Mouse (Mus musculus) hindbrain, embryonic 10.5 days (tissue): ENCODE measurements around the gene Ambra1. TPM values are rescaled to one million over a fixed set of nuclear protein-coding genes. Genes with fewer than 3 reads are reported as not detected.

Experiments used
- DNase-seq: peaks from one replicate; pipeline ENCODE4 v3.0.0-alpha.2; 2017; ENCODE audit warnings: low spot score
- H3K27ac ChIP-seq: fragments of 300-500 bp; sonication (generic); 2 replicates; pipeline ENCODE4 v1.5.1; 2016; ENCODE audit warnings: mild to moderate bottlenecking, moderate library complexity
- H3K27me3 ChIP-seq: fragments of 300-500 bp; sonication (generic); 2 replicates; pipeline ENCODE4 v1.6.1; 2016; ENCODE audit warnings: mild to moderate bottlenecking; ENCODE audit not compliant: poor library complexity, insufficient read depth, severe bottlenecking
- H3K36me3 ChIP-seq: fragments of 300-500 bp; sonication (generic); 2 replicates; pipeline ENCODE4 v1.6.1; 2016; ENCODE audit warnings: mild to moderate bottlenecking, moderate library complexity
- H3K4me1 ChIP-seq: fragments of 300-500 bp; sonication (generic); replicated peaks from 2 replicates; pipeline ENCODE4 v1.6.1; 2016; ENCODE audit warnings: mild to moderate bottlenecking
- H3K4me3 ChIP-seq: fragments of 300-500 bp; sonication (generic); 2 replicates; pipeline ENCODE4 v1.5.1; 2016; ENCODE audit warnings: mild to moderate bottlenecking, moderate library complexity
- H3K9me3 ChIP-seq: fragments of 300-500 bp; sonication (generic); 2 replicates; pipeline ENCODE4 v1.6.1; 2016; ENCODE audit warnings: mild to moderate bottlenecking, moderate library complexity
- WGBS: fragments of 180-500 bp; shearing (Covaris S2); methylation state at CpG from one replicate; pipeline ENCODE4 v1.1.7; 2016; 5-methylcytosine and 5-hydroxymethylcytosine counted together
- polyA plus RNA-seq: library from polyadenylated mRNA; unstranded; fragments of >200 nt; fragmentation: Nextera tagmentation; extraction: Ambion mirVana; gene quantifications from 2 replicates; pipeline ENCODE4 v1.2.1, GENCODE M21; 2016

Ambra1 gene
- polyA plus RNA-seq, 1 experiment from 2014 or later: 25.7 TPM

GRCm38 (mm10) chr2:91771921-91772705 is 42.2 kb downstream of the Ambra1 start:
- Histone ChIP-seq H3K4me1 (no peaks in the 10 kb centered on the region), H3K27me3 (no peaks in the 10 kb centered on the region), H3K36me3 (peaks cover 63% of the 10 kb centered on the region), H3K27ac (no peak overlapping the region), H3K4me3 (no peak overlapping the region), H3K9me3 (no peaks in the 10 kb centered on the region)
- no peak for DNase-seq
- 95% methylated on average over 17 of the region's 17 CpGs for WGBS

DNA sequence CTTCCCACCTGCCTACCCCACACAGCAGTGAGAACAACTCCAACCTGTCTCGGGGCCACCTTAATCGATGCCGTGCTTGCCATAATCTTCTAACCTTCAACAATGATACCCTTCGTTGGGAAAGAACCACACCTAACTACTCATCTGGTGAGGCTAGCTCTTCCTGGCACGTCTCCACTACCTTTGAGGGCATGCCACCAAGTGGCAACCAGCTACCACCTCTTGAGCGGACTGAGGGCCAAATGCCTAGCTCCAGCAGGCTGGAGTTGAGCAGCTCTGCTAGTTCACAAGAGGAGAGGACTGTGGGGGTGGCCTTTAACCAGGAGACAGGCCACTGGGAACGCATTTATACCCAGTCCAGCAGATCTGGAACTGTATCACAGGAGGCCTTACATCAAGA is 43.4 kb downstream of the Ambra1 start:
- 93% methylated on average over 7 of the region's 7 CpGs for WGBS
- no peak overlapping the region for H3K27ac ChIP-seq
- no peak overlapping the region for H3K4me3 ChIP-seq
- H3K27me3 ChIP-seq: no peaks in the 10 kb centered on the region
- H3K4me1 ChIP-seq: no peaks in the 10 kb centered on the region
- no peak for DNase-seq
- H3K9me3 ChIP-seq: no peaks in the 10 kb centered on the region
- peaks cover 54% of the 10 kb centered on the region for H3K36me3 ChIP-seq

DNA sequence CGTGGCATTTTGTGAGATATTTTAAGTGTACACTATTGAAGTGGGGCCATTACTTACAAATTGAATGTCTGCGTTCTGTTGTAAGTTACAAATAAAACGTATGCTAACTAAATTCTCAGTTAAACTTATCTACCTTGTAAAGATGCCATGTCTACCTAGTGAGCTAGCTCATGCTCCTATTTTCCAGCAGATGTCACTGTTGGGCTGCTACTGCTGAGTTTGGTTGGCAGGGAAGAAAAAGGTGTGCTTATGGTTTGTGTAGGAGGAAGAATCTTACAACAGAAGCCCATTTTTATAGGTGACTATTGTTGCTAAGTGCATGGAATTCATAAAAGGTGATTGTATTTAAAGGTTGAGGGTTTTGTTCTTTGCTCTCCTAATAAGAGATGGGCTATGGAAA is 49.2 kb downstream of the Ambra1 start:
- Histone ChIP-seq H3K9me3 (no peaks in the 10 kb centered on the region), H3K27me3 (no peaks in the 10 kb centered on the region), H3K4me1 (no peaks in the 10 kb centered on the region), H3K27ac (no peak overlapping the region), H3K4me3 (no peak overlapping the region), H3K36me3 (peaks cover 4% of the 10 kb centered on the region; the same call in 1 of the 2 replicates)
- DNase-seq: no peak
- WGBS: 66% methylated on average over 3 of the region's 3 CpGs

DNA sequence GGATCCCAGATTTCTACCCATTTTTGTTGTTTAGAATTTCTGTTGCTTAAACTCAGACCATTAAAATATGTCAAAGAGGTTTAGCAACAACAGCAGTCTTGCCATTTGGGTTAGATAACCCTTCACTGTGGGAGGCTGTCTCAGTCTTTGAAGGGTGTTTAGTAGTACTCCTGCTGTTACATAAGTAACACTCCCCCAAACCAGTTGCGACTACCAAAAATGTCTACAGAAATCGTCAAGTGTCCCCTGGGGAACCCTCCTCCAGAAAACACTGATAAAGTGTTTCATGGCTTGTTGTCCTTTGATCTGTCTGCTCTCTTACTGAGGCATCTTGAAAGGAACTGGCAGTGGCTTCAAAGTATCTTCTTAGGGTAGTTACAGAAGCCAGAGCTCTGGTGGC is 61.7 kb downstream of the Ambra1 start:
- Histone ChIP-seq H3K4me1 (no peaks in the 10 kb centered on the region), H3K36me3 (0 out of 2 replicates have a peak, but pooled peaks cover 3% of the 10 kb centered on the region), H3K27ac (no peak overlapping the region), H3K9me3 (no peaks in the 10 kb centered on the region), H3K27me3 (no peaks in the 10 kb centered on the region), H3K4me3 (no peak overlapping the region)
- 40% methylated on average over 2 of the region's 2 CpGs for WGBS
- DNase-seq: no peak

DNA sequence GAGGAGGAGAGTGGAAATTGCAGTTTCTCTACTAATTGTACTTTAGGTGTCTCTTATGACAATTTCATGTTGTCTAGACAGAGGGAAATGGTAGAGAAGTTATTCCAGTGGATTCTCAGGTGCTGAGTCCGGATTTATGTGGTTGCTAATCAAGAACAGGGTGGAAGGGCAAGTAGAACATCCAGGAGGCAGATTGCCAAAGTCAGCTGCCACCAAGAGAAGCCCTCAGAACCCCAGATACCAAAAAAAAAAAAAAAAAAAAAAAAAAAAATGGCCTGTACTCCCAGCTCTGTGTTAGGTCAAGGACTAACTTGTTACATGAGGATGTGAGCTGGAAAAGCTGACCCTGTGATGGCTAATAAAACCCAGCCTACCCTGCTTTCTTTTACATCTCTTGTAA is 62.4 kb downstream of the Ambra1 start:
- H3K27me3 ChIP-seq: no peaks in the 10 kb centered on the region
- no peak overlapping the region for H3K4me3 ChIP-seq
- no peak for DNase-seq
- no peak overlapping the region for H3K27ac ChIP-seq
- H3K4me1 ChIP-seq: no peaks in the 10 kb centered on the region
- H3K36me3 ChIP-seq: no peaks in the 10 kb centered on the region
- 86% methylated on average over 1 of the region's 1 CpGs for WGBS
- H3K9me3 ChIP-seq: no peaks in the 10 kb centered on the region

GRCm38 (mm10) chr2:91794466-91794865 is 64.5 kb downstream of the Ambra1 start:
- Histone ChIP-seq H3K27me3 (no peaks in the 10 kb centered on the region), H3K9me3 (no peaks in the 10 kb centered on the region), H3K4me3 (no peak overlapping the region), H3K36me3 (no peaks in the 10 kb centered on the region), H3K27ac (no peak overlapping the region), H3K4me1 (no peaks in the 10 kb centered on the region)
- no peak for DNase-seq
- 81% methylated on average over 2 of the region's 2 CpGs for WGBS

- H3K36me3 ChIP-seq: no peaks in the 10 kb centered on the region
- no peak overlapping the region for H3K4me3 ChIP-seq
- WGBS: 93% methylated on average over 3 of the region's 3 CpGs
- H3K4me1 ChIP-seq: no peaks in the 10 kb centered on the region
- no peaks in the 10 kb centered on the region for H3K27me3 ChIP-seq
- no peak for DNase-seq
- H3K9me3 ChIP-seq: no peaks in the 10 kb centered on the region
- no peak overlapping the region for H3K27ac ChIP-seq
These were observed 65.2 kb downstream of the Ambra1 start for GRCm38 (mm10) chr2:91795091-91795490.

DNA sequence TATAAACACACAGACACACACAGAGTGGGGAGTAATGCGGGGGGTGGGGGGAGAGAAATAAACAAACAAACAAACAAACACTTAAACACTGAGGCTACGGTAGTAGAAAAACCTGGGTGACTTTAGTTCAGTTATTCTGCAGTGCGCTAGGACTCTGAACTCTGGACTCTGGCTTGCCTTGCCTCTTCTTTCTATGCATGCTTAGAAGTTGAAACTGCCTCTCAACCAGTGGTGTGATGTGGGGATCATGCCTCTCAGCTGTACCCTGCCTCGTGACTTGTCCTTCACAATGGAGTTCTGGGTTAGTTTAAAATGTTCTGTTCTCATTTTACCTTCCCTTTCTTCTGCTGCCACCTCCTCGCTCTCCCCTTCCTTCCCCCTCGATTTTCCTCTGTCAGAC is 81.5 kb downstream of the Ambra1 start:
- H3K4me3 ChIP-seq: no peak overlapping the region
- no peak for DNase-seq
- no peaks in the 10 kb centered on the region for H3K9me3 ChIP-seq
- WGBS: 91% methylated on average over 6 of the region's 6 CpGs
- H3K27me3 ChIP-seq: no peaks in the 10 kb centered on the region
- H3K4me1 ChIP-seq: no peaks in the 10 kb centered on the region
- no peak overlapping the region for H3K27ac ChIP-seq
- H3K36me3 ChIP-seq: peaks cover 29% of the 10 kb centered on the region

DNA sequence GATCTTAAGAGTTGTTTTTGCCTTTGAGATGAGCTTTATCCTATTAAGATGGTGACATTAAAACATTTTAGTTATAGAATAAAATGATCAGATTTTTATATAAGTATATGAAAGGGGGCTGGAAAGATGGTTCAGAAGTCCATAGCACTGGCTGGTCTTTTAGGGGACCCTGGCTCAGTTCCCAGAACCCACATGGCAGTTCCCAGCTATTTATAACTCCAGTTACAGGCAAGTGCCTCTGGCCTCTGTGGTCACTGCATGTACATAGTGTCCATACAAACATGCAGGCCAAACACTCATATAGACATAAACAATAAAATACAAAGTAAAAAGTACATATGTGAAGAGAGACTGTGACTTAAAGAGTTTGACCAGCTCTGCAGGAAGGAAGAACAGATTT is 86.8 kb downstream of the Ambra1 start:
- no peaks in the 10 kb centered on the region for H3K9me3 ChIP-seq
- H3K36me3 ChIP-seq: peaks cover 8% of the 10 kb centered on the region
- no peak for DNase-seq
- no peak overlapping the region for H3K27ac ChIP-seq
- H3K4me1 ChIP-seq: no peaks in the 10 kb centered on the region
- H3K4me3 ChIP-seq: no peak overlapping the region
- H3K27me3 ChIP-seq: no peaks in the 10 kb centered on the region

DNA sequence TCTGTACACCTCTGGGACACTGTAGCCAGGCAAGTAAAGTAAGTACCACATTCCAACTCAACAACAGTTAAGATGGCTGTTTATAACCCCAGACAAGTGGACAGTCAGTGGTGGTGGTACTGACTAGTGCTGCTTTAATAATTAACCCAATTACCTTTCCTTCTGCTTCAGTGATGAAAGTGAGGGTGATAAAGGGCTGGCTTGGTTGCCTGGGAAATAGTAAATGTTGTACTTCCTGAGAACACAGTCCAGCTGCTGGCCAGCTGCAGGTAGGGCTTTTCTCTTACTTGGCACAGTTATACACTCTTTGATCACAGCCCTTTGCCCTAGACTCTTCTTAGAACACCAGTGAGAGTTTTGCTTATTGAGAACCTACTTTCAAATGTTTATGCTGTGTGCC is 102.3 kb downstream of the Ambra1 start:
- no peak for DNase-seq
- H3K4me3 ChIP-seq: no peak overlapping the region
- 0 out of 2 replicates have a peak, but pooled peaks cover 3% of the 10 kb centered on the region for H3K36me3 ChIP-seq
- H3K27ac ChIP-seq: no peak overlapping the region
- no peaks in the 10 kb centered on the region for H3K27me3 ChIP-seq
- H3K4me1 ChIP-seq: no peaks in the 10 kb centered on the region
- no peaks in the 10 kb centered on the region for H3K9me3 ChIP-seq

DNA sequence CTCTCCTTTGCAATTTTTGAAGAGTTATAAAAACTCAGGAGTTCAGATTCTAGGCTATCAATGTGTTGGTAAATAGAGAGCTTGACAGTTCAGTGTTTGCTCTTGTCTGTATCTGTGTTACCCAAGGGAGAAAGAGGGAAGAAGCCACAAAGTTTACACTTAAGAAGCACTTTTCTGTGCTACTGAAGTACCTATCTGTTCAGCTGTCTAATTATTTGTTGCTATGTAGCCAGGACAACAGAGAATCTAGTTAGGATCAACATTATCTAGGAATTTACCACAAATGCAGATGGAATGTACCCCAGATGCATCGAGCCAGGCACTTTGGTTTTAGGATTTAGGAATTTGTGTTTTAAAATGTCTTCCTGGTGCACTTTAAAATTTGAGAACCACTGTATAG is 104.3 kb downstream of the Ambra1 start:
- Histone ChIP-seq H3K9me3 (no peaks in the 10 kb centered on the region), H3K36me3 (no peaks in the 10 kb centered on the region), H3K4me1 (no peaks in the 10 kb centered on the region), H3K27ac (no peak overlapping the region), H3K4me3 (no peak overlapping the region), H3K27me3 (no peaks in the 10 kb centered on the region)
- DNase-seq: no peak
- 89% methylated on average over 1 of the region's 1 CpGs for WGBS

- H3K36me3 ChIP-seq: no peaks in the 10 kb centered on the region
- DNase-seq: no peak
- WGBS: 97% methylated on average over 1 of the region's 1 CpGs
- no peak overlapping the region for H3K27ac ChIP-seq
- no peaks in the 10 kb centered on the region for H3K4me1 ChIP-seq
- H3K4me3 ChIP-seq: no peak overlapping the region
- H3K9me3 ChIP-seq: no peaks in the 10 kb centered on the region
- H3K27me3 ChIP-seq: no peaks in the 10 kb centered on the region
These were observed 105.1 kb downstream of the Ambra1 start for GRCm38 (mm10) chr2:91835031-91835430.

DNA sequence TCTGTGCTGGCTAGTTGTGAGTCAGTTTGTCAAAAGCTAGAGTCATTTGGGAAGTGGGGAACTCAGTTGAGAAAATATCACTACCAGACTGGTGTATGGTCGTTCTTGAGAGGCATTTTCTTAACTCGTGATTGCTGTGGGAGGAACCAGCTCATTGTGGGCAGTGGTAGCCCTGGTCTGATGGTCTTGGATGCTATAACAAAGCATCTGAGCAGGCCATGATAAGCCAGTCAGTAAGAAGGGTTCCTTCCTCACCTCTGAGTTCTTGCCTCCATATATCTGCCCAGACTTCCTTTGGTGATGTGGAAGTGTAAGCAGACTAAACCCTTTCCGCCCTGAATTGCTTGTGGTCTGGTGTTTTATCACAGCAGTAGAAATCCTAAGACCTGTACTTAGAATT is 105.7 kb downstream of the Ambra1 start:
- WGBS: 88% methylated on average over 3 of the region's 3 CpGs
- Histone ChIP-seq H3K4me3 (no peak overlapping the region), H3K27me3 (no peaks in the 10 kb centered on the region), H3K4me1 (no peaks in the 10 kb centered on the region), H3K9me3 (no peaks in the 10 kb centered on the region), H3K27ac (no peak overlapping the region), H3K36me3 (no peaks in the 10 kb centered on the region)
- no peak for DNase-seq

GRCm38 (mm10) chr2:91844085-91844484 is 114.2 kb downstream of the Ambra1 start:
- no peaks in the 10 kb centered on the region for H3K9me3 ChIP-seq
- DNase-seq: no peak
- 69% methylated on average over 1 of the region's 1 CpGs for WGBS
- no peak overlapping the region for H3K4me3 ChIP-seq
- H3K27me3 ChIP-seq: no peaks in the 10 kb centered on the region
- H3K27ac ChIP-seq: no peak overlapping the region
- H3K4me1 ChIP-seq: no peaks in the 10 kb centered on the region
- H3K36me3 ChIP-seq: no peaks in the 10 kb centered on the region
